Mouse (Mus musculus) telencephalon, adult 2 months (tissue): ENCODE results near the gene Orc5.

Experiments
- DNase-seq: peaks from one replicate; pipeline ENCODE4 v3.0.0-alpha.2; 2011; ENCODE audit warnings: low read depth, low spot score

Orc5 gene

DNA sequence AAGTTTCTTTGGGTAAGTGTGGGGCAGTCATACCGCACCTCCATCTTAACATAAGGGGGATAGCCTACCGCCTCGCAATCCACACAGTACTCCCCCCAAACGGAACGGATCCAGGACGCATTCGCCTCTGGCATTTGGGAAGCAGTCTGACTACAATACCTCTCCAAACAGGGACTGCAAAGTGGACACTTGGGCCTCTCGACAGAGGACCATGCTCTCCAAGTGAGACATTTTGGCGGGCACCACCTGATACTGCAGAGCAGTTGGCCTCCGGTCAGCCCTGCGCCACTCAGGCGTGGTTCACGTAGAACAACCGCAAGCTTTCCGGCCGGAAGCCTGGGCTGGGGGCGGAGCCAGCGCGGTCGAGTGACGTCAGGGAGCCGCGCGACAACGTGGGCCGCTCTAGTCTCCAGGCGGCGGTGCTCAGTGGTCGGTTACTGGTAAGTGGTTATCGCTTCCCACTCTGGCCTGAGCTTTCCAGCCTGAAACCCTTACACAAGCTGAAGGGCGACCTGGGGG, at the start of gene Orc5:
Gene Orc5 (minus strand): TSS at position 397 of the 519 bp plus-strand sequence.
- peak; percentile 88 for DNase-seq

DNA sequence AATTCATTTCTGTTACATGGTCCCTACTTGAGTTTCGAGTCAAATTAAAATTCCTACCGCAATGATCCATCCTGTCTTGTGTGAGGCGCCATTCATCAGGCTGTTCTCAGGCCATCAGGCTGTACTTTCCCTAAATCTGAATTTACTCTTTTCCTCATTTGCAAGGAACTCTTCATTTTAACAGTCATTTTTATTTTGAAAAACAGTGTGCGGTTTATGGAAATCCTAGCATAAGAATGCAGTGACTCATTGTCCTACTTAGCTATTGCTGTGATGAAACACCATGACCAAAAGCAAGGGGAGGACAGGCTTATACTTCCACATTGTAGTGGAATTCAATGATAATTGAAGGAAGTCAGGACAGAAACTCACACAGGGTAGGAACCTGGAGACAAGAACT, 46.8 kb upstream of the Orc5 start:
- DNase-seq, result no peak

DNA sequence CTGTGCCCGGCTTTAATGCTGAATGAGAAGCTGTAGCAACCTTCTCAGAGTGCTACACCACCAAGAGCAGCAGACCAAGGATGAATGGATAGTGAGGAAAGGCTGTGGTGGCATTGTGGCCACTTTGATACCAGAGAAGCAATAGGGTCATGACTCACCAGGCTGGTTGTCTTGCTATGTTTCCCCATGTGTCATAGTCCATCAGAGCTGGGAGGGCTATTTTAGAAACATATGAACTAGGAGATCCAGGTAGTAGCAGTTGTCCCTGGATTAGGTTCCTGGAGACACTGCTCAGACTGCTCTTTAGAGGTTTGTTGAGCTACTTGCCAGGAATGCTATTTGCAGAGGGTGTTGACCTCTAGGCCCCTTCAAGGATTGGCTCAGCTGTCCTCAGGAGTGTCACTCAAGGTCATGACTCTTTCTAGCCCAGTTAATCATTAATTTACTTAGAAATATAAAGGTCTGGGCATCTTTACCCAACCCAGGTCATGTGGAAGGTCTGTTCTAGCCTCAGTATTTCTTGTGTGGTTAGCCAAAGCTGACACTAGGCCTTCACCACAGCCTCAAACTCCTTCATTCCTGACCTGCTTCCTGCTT, 39.2 kb upstream of the Orc5 start:
- no peak for DNase-seq

DNA sequence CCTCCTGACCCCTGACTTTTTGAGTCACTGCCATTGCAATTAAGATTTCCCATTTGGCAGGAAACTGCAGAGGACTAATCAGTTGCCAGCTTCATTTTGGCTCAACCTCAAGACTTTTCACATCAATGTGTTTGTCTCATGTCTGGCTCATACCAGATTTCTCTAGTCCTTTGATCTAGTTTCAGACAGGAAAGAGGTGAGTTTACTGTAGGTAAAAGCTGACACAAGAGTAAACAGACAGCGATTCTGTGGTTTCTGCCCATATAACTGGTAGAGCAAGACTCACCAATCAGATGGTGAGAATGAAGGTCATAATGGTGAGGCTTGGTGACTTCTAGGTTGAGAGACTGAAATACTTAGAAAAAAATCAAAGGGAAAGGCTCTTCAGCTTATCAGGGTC, 37.3 kb upstream of the Orc5 start:
- DNase-seq, result no peak

DNA sequence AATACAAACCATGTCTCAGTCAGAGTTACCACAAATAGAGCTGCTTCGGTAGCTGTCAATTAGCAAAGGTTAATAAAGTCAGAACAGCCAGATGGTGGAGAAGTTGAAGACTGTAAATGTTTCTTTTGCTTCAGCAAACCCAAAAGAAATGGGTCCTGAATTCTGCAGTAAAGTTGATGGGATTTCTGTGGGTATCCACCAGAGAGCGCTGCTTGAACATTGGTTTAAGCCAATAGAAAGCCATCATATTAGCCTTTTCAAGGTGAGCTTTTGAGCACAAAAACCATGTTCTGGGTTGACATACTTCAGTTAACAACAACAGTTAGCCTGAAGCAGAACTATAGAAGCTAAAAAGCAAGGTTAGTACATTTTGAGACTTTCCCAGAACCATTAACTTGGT, 34.3 kb upstream of the Orc5 start:
- DNase-seq, result no peak

DNA sequence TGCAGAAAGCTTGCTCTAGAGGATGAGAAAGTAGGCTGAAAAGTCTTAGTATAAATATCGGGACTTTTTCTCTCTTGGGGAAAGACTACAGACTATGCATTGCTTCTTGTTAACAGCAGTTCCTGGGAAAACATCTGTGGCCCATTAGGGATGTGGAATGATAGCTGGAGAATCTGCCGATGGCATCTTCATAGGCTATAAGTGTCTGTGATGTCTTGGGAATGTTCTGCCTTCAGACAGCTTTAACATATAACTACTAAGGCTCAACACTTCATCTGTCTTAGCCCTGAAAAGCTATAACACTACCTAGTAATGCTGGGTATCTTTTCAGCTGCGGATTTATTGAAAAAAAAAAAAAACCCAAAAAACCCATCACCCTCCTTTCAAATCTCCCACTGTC, 27.8 kb upstream of the Orc5 start:
- no peak for DNase-seq

DNA sequence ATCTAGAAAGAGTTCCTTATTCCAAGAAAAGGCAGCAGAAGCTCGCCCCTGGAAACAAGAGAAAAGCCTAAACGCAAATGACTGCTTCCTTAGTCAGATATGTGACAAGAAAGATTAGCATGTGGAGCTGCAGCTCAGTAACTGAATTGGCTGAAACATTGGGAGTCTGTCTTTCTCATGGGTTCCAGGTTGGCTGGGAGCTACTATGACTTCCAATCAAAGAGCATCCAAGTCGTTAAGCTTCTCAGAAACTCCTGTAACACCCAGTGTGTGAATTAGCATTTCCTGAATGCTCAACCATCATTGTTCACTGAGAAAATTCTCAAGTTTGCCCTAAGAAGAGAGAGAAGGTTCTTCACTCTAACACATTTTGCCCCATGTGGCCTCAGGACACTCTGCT, 24.5 kb upstream of the Orc5 start:
- DNase-seq, result no peak

DNA sequence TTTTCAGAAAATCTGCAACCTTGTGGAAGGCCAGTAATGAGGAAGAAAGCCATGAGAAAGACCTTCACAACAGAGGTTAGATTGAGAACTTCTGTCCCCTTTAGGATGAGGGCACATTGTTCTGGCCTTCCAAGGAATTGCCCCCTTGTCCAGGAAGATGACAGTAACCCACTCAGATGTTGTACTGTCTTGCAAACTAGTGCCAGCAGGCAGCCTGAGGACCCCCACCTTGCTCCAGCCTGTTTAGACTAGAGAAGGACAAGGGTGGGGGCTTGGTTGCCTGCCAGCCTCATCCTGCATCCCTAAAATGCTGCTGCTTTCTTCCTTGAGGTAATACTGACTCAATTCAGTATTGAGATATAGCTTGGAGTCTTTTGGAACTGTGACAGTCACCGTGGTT, 23.9 kb upstream of the Orc5 start:
- DNase-seq, result no peak

DNA sequence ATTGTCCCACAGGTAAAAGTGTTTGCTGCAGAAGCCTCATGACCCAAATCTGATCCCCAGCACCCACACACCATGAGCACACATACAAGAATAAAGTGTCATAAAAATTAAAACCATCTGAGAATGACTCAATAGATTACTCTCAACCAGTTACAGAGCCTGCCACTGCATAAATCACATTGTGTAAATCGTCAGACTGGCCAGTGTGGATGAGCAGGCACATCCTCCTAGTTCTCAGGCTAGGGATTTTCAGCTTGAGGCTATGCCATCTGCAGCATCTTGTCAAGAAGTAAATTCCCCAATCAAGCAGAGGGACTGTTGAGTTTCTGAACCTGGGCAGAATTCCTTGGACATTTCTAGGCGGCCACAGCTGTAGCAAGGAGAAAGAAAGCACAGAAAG, 23.5 kb upstream of the Orc5 start:
- DNase-seq, result no peak

DNA sequence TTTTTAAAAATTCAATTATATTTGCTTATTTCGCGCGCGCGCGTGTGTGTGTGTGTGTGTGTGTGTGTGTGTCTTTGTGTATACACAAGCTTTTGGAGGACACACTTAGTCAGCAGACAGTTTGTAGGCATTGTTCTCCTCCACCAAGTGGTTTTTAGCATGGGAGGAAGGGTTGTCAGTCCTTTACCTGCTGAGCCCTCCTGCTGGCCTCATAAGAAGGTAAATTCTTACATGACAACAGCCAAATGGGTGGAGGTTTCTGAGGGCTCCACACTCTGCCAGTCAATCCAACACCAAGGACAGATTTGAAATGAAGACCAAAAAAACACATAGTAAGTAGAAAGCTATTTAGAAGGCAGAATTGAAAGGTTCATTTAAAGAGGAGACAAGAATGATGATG, 22.7 kb upstream of the Orc5 start:
- DNase-seq, result no peak

DNA sequence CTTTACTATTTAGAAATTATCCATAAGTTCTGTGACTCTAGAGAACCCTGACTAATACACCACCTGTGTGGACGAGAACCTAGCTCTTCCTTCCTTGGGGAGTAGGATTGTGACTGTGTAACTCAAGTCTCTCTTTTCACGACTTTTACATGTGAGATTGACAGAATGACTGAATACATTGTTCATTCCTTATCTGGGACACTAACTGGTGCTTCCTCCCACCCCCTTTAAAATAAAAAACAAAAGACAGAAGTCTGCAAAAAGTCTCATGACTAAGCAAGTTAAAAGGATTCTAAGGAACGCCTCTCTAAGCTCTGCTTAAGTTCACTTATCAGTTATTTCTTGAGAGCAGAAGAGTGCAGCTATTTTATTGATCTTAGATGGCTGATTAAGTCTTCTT, 22.2 kb upstream of the Orc5 start:
- no peak for DNase-seq

DNA sequence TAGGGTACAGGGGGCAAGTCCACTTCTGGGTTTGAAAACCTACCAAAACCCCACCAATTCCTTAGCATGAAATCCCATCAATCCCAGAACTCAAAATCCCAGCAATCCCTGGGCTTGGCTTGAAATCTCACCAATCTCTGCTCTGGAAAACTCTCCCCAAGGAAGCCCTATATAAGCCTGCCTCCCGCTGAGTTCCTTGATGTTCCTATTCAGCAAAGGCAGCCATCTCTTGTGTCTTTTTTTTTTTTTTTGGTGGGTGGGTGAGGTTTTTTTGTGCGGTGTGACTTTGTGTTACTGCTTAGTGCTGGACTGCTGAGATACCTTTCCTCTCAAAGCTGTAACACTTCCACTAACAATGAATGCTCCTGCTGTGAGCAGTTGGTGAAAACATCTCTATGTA, 15.5 kb upstream of the Orc5 start:
- DNase-seq, result no peak

DNA sequence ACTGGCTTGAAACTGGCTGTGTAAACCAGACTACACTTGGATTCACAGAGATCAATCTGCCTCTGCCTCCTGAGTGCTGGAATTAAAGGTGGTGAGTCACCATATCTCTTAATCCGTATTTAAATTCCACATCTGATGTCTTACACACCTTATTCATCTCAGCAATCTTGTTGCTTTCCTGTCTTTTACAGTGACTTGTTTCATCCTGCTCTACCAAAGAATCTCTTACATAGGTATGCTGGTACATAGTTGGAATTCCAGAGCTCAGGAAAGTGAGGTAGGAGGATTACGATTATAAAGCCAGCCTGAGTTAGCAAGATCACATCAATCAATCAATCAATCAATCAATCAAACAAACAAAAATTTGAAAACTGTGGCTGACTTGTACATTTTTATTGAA, 9.6 kb upstream of the Orc5 start:
- DNase-seq, result no peak

DNA sequence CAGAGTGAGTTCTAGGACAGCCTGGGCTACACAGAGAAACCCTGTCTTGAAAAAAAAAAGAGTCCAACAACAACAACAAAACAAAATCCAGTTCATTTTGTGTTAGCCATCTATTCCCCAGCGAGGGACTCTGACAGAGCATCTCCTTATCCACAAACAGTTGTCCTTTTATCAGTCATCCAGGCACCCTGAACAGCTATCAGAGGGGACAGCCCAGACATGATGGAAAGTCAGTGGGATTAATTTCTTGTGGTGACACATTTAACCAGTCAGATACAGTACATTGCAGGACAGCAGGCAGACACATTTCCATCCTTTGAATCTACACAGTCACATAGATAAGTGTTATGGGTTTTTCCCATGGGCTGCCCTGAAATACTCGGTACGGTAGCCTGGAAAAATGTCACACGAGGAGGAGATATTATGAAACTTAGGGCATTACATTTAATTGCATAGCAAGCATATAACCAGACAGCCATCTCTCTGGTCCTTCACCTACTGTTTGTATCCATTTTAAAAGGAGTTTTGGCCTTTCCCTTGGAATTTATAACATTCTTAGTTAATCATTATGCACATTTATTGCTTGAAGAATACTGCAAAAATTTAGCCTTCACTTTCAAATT, 7.4 kb upstream of the Orc5 start:
- DNase-seq, result no peak

DNA sequence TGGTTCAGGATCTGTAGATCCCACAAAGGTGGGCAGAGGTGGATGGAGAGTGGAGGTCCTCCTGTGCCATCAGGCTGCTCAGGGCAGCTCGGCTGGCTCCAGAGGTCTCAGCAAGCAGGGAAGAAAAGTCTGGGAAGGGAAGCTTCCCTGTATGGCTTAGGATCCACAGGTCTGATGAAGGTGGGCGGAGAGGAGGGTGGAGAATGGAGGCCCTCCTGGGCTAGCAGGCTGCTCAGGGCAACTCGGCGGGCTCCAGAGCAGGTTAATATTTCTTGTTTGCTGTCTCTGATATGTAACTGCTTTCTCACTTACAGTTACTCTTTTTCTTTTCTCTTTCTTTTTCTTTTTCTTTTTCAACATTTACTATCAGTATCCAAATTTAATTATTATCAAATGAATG, 6.5 kb upstream of the Orc5 start:
- no peak for DNase-seq

DNA sequence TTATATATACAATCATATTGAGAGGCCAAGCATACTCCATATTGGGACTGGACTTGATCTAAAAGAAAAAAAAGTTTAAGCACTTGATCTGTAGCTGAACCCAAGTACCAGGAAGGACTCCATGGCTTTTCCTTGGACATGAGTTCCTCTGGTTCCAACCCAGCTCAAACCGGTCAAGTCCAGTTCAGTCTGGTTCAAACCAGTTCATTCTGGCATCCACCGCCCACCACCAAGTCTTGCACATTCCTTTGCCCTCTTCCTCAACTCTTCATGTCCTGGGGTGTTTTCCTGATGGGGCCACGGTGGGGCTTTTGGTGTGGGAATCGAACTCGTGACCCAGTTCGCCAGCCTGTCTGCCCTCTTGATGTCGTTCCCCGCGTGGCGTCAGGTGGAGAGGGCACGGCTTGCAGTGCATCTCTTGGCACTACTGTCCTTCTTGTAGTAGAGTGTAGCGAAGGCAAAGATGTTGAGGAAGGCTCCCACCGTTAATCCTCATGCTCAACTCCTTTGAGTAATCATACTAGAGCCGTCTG, 2.1 kb upstream of the Orc5 start:
- no peak for DNase-seq

DNA sequence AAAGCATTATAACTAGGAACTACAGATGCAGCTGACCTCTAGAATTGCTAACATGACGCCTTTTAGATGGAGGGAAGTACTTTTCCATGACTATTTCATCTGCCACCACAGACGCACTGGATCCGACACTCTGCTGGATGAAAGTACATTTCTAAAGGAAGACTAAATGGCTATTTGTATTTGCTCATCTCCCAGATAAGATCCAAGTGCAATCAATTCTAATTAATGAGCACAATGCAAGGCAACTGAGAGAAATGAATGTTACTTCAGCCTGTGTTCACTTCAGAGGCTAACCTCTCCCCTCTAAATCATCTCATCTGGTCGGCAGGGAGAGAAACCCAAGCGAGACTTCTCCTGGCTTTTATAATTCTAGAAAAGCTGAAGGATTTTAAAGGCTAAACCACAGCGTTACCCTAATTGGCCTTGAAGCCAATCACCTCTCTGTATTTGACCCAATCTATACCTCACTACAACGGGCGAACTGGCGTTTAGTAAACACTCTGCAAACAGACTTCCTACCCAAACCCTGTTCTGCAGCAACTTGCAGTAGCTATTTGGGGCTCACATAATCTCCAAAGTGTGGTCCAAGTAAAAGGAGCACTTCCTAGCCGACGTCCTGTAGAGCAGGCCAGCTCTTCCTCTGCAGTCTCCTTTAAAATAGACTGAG, 730 bp downstream of the Orc5 start:
- DNase-seq, result no peak

DNA sequence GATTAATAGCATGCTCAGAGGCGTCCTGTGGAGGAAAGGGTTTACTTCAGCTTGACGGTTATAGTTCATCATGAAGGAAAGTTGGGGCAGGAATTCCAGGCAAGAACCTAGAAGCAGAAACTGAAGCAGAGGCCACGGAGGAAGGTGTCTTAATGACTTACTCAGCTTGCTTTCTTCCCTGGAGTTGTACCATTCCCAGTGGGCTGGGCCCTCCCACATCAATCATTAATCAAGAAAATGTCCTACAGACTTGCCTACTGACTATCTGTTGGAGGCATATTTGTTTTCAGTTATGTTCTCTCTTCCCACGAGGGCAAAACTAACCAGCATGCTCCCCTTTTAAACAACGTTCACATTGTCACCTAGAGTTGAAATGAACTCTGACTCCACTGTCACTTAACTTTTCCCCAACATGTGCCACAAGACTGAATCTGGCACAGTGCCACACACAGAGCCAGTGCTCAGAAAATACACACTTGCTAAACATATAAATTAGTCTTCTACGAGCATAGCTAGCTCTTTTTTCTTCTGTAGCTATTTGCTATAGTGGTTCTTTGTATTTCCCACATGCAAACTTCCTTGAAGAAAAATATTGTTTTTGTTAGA, 1.6 kb downstream of the Orc5 start:
- no peak for DNase-seq

DNA sequence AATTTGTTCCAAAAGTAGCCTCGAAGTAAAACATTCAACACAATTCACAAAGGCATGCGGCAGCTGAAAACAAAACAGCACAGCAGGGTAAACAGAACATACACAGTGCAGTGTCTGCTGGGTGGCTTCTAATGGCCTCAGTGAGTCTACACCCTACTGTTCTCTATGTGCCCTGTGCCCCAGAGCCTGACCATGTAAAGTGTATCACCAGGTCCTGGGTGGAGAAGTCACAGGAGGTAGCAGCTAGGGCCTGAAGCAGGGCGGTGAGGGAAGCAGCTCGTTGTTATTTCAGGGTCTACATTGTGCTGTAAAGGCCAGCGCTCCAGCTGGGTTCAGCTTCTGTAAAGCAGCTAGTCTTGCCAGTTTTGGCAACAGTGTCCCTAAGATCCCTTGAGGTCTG, 3.7 kb downstream of the Orc5 start:
- no peak for DNase-seq

DNA sequence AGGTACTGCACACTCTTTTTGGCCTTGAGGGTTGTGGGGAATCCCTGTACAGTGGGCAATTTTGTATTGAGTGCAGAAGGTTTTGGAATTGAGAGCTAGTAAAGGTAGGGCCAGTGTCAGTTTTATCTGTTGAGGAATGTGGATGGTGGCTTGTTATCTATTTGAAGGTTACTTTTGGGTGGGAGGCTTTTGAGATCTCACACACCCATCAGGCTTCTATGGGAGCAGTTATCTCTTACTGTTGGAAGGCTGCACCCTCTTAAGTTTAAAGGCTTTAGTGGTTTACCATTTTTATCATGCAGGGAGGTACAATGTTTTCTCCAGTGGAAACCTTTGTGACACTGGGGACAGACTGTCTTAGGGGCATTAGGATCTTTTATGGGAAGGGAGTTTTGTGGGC, 4.9 kb downstream of the Orc5 start:
- DNase-seq, result no peak

DNA sequence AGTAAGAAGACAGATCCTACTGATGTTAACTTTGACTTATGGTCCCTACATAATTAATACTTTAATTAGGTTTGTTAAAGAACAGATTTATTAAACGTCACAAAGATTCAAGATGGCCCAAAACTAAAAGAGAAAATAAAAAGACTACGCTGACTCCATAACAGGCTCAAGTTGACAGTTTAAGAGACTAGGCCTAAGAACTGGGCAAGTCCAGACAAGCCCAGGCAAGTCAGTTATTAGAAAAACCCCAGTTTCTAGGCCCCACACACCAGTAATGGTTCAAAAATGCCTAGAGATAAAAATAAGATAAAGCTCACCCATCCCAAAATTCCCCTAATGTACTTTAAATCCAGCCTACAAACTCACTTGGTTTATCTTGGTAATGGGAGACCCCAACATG, 7.6 kb downstream of the Orc5 start:
- no peak for DNase-seq

DNA sequence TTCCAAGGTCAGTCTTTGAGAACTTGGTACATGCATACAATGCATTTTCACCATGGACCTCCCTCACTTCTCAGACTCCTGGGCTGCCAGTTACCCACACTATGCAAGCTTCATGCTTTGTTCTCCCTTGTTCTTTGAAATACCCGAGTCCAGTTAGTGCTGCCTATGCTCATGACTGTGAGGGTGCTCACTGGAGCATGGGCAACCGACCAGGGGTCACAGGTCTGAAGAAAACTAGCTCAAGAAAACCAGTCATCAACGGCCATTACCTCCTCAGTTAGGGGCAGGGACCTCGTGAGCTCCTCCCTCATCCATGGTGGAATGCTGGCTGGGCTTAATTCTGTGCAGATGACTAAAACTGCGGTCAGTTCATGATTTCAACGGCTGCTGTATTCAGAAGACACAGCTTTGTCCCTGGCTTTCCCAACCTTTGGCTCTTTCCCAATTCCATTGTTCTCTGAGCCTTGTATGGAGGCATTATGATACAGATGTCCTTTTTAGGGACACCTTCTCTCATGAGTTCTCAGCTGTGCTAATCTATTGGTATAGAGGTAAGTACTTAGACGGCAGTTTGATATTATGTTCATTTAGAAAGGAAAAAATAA, 11.1 kb downstream of the Orc5 start:
- no peak for DNase-seq
